Mouse (Mus musculus): ENCODE results near the gene Kif28. TPM values are rescaled to one million over a fixed set of nuclear protein-coding genes. Genes with fewer than 3 reads are reported as not detected.
"Not testable (repeated sequence)": the region's sequence is repeated elsewhere in the genome, so short reads cannot be mapped to it uniquely, and the experiment has no call there.

Kif28 gene
- polyA plus RNA-seq, 1 experiment: 0.79 TPM

DNA sequence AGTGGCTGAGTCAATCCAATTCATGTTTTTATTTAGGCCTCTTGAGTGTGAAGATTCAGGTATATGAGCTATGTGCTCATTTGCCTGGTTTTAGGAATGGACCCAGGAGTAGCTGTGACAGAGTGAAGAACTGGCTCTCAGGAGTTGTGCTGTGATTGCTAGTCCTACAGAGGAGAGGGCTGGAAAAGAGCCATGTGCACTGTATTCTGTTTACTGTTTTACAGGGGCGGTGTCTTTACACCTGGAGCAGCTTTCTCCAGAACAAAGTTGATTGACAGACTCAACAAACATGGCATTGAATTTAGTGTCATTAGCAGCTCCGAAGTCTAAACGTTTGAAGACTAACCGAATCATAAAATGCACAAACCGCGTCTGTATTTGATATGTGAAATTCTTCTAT is 58.7 kb downstream of the Kif28 start:
- H3K4me3 ChIP-seq (ENCODE audit: low read depth, low read length): no peak overlapping the region
- no peaks in the 10 kb centered on the region for H3K9me3 ChIP-seq (replicated peaks; ENCODE audit: control insufficient read depth, insufficient read depth, low read length, poor library complexity, severe bottlenecking)
- peaks cover 5% of the 10 kb centered on the region for H3K36me3 ChIP-seq (ENCODE audit: control insufficient read depth, insufficient read depth, low read length, poor library complexity, severe bottlenecking)
- no peak for TF ChIP-seq POLR2A (IDR thresholded peaks at IDR 0.05; ENCODE audit: insufficient read depth, low read length)
- TF ChIP-seq EP300 (IDR thresholded peaks at IDR 0.05; ENCODE audit: insufficient read depth, low read depth, low read length): no peak
- no peak for TF ChIP-seq CTCF (IDR thresholded peaks at IDR 0.05; ENCODE audit: low read depth, low read length)
- H3K9ac ChIP-seq (ENCODE audit: low read depth, poor library complexity, severe bottlenecking): no peak overlapping the region
- no peaks in the 10 kb centered on the region for H3K4me1 ChIP-seq (ENCODE audit: control insufficient read depth, insufficient read depth, low read length)
- no peak overlapping the region for H3K27ac ChIP-seq (ENCODE audit: insufficient read depth, low read length)
- H3K27me3 ChIP-seq (ENCODE audit: control insufficient read depth, insufficient read depth, low read length, poor library complexity, severe bottlenecking): no peaks in the 10 kb centered on the region

DNA sequence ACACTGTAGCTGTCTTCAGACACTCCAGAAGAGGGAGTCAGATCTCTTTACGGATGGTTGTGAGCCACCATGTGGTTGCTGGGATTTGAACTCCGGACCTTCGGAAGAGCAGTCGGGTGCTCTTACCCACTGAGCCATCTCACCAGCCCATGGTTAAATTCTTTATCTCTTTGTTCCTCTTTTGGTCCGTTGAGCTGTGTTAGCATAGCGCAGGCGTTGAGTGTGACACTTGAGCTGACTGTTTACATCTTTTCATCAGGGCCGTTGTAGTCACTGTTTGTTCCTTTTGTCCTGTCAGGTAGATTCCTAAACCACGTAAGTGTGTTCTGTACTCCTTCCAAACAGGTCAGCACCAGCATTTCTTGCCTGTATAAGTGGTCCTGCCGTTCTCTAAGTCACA is 62.3 kb downstream of the Kif28 start:
- H3K4me1 ChIP-seq (ENCODE audit: control insufficient read depth, insufficient read depth, low read length); H3K36me3 ChIP-seq (ENCODE audit: control insufficient read depth, insufficient read depth, low read length, poor library complexity, severe bottlenecking); H3K27me3 ChIP-seq (ENCODE audit: control insufficient read depth, insufficient read depth, low read length, poor library complexity, severe bottlenecking); H3K9me3 ChIP-seq (replicated peaks; ENCODE audit: control insufficient read depth, insufficient read depth, low read length, poor library complexity, severe bottlenecking); H3K9ac ChIP-seq (ENCODE audit: low read depth, poor library complexity, severe bottlenecking); H3K27ac ChIP-seq (ENCODE audit: insufficient read depth, low read length); H3K4me3 ChIP-seq (ENCODE audit: low read depth, low read length): not testable (repeated sequence)

DNA sequence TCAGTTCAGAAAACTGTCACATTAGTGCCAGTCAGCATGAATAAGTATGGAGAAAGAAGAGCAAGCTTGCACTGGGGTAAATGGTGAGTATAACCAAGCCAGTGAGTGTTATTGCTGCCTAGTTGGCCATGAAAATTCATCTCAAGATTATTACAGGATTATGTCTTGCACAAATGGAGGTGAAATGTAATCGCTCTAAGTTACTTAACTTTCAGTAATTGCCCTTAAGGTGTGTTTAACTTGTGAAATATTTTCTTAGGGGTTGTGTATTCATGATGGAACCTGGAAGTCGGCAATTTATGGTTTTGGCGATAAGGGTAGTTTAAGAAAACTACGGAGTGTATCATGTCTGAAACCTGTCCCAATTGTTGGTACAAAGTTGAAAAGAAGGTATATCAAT is 65.7 kb downstream of the Kif28 start:
- no peak overlapping the region for H3K4me3 ChIP-seq (ENCODE audit: low read depth, low read length)
- H3K27ac ChIP-seq (ENCODE audit: insufficient read depth, low read length): no peak overlapping the region
- H3K9me3 ChIP-seq (replicated peaks; ENCODE audit: control insufficient read depth, insufficient read depth, low read length, poor library complexity, severe bottlenecking): no peaks in the 10 kb centered on the region
- no peaks in the 10 kb centered on the region for H3K27me3 ChIP-seq (ENCODE audit: control insufficient read depth, insufficient read depth, low read length, poor library complexity, severe bottlenecking)
- no peak overlapping the region for H3K9ac ChIP-seq (ENCODE audit: low read depth, poor library complexity, severe bottlenecking)
- H3K36me3 ChIP-seq (ENCODE audit: control insufficient read depth, insufficient read depth, low read length, poor library complexity, severe bottlenecking): peaks cover 7% of the 10 kb centered on the region
- TF ChIP-seq CTCF (IDR thresholded peaks at IDR 0.05; ENCODE audit: low read depth, low read length) (no peak), POLR2A (IDR thresholded peaks at IDR 0.05; ENCODE audit: insufficient read depth, low read length) (no peak), EP300 (IDR thresholded peaks at IDR 0.05; ENCODE audit: insufficient read depth, low read depth, low read length) (no peak)
- H3K4me1 ChIP-seq (ENCODE audit: control insufficient read depth, insufficient read depth, low read length): peaks cover 2% of the 10 kb centered on the region

DNA sequence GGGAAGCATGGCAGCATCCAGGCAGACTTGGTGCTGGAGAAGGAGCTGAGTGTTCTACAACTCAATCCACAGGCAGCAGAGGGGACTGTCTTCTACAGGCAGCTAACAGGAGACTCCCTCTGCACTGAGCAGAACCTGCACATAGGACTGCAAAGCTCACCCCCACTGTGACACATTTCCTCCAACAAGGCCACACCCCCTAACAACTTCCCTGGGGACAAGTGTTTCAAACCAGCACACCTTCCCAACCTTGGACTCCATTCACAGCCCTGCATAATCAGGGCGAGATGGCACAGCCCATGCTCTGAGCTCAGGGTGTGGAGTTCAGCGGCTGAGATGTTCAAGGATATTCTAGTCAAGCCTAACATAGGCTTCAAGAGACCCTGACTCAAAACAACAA is 68.0 kb downstream of the Kif28 start:
- TF ChIP-seq CTCF (IDR thresholded peaks at IDR 0.05; ENCODE audit: low read depth, low read length) (no peak), POLR2A (IDR thresholded peaks at IDR 0.05; ENCODE audit: insufficient read depth, low read length) (no peak), EP300 (IDR thresholded peaks at IDR 0.05; ENCODE audit: insufficient read depth, low read depth, low read length) (no peak)
- H3K4me1 ChIP-seq (ENCODE audit: control insufficient read depth, insufficient read depth, low read length): peaks cover 2% of the 10 kb centered on the region
- H3K9me3 ChIP-seq (replicated peaks; ENCODE audit: control insufficient read depth, insufficient read depth, low read length, poor library complexity, severe bottlenecking): no peaks in the 10 kb centered on the region
- no peak overlapping the region for H3K27ac ChIP-seq (ENCODE audit: insufficient read depth, low read length)
- no peak overlapping the region for H3K4me3 ChIP-seq (ENCODE audit: low read depth, low read length)
- H3K27me3 ChIP-seq (ENCODE audit: control insufficient read depth, insufficient read depth, low read length, poor library complexity, severe bottlenecking): no peaks in the 10 kb centered on the region
- no peak overlapping the region for H3K9ac ChIP-seq (ENCODE audit: low read depth, poor library complexity, severe bottlenecking)
- peaks cover 2% of the 10 kb centered on the region; the same call in 1 of the 2 replicates for H3K36me3 ChIP-seq (ENCODE audit: control insufficient read depth, insufficient read depth, low read length, poor library complexity, severe bottlenecking)

DNA sequence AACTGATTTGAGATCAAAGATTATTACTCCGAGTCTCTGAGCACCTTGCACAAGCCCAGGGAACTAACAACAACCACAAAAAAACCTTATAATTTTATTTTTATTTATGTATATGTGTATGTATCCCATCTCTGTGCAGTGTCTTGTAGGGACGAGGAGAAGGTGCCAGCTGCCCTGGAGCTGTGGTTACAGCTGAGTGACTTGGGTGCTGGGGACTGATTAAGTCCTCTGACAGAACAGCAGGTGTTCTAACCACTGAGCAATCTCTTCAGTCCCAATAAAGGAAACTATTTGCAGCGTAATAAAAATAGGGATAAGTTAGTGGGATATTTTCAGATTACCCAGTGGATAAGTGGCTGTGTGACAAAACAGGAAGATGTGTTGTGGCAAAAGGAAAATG is 70.7 kb downstream of the Kif28 start:
- Histone ChIP-seq H3K36me3 (ENCODE audit: control insufficient read depth, insufficient read depth, low read length, poor library complexity, severe bottlenecking) (peaks cover 2% of the 10 kb centered on the region; the same call in 1 of the 2 replicates), H3K27ac (ENCODE audit: insufficient read depth, low read length) (no peak overlapping the region), H3K9ac (ENCODE audit: low read depth, poor library complexity, severe bottlenecking) (no peak overlapping the region), H3K27me3 (ENCODE audit: control insufficient read depth, insufficient read depth, low read length, poor library complexity, severe bottlenecking) (no peaks in the 10 kb centered on the region), H3K9me3 (replicated peaks; ENCODE audit: control insufficient read depth, insufficient read depth, low read length, poor library complexity, severe bottlenecking) (no peaks in the 10 kb centered on the region), H3K4me1 (ENCODE audit: control insufficient read depth, insufficient read depth, low read length) (peaks cover 2% of the 10 kb centered on the region), H3K4me3 (ENCODE audit: low read depth, low read length) (no peak overlapping the region)
- TF ChIP-seq POLR2A (IDR thresholded peaks at IDR 0.05; ENCODE audit: insufficient read depth, low read length) (no peak), CTCF (IDR thresholded peaks at IDR 0.05; ENCODE audit: low read depth, low read length) (no peak), EP300 (IDR thresholded peaks at IDR 0.05; ENCODE audit: insufficient read depth, low read depth, low read length) (no peak)

DNA sequence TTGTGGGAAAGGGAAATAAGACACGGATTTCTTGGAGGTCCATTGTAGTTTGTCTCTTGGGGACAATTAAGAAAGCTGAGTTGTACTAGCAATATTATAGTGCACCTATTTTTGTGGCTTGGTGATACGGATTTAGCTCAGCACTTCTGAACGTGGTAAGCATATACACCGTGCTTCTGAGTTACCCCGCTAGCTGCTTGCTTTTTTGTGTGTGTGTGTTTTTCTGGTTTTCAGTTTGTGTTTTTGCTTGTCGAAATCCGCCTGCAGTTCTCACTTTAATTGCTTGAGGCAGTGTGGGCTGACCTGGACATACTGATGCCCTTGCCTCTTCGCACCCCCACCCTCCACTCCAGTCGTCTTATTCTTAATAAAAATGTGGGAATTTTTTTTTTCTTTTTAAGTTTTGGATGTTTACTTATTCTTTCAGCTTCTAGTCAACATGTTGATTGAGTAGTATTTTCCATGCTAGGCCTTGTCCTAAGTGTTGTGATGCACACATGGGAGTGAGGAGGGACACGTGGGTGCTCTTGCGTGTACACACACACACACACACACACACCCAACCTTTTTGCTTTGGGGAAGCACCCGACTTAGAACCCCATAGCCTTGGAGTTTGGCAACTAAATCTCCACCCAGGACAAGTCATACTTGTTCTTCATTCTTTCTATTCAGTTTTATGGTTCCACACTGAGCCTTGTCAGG is 76.1 kb downstream of the Kif28 start:
- TF ChIP-seq EP300 (IDR thresholded peaks at IDR 0.05; ENCODE audit: insufficient read depth, low read depth, low read length) (no peak), CTCF (IDR thresholded peaks at IDR 0.05; ENCODE audit: low read depth, low read length) (no peak), POLR2A (IDR thresholded peaks at IDR 0.05; ENCODE audit: insufficient read depth, low read length) (no peak)
- H3K27ac ChIP-seq (ENCODE audit: insufficient read depth, low read length): no peak overlapping the region

More for the DNA sequence above, 76.1 kb downstream of the Kif28 start:
- H3K4me3 ChIP-seq (ENCODE audit: low read depth, low read length): 0 out of 2 replicates have a peak overlapping the region, but pooled peaks have one; percentile 65
- H3K4me1 ChIP-seq (ENCODE audit: control insufficient read depth, insufficient read depth, low read length): no peaks in the 10 kb centered on the region
- H3K9ac ChIP-seq (ENCODE audit: low read depth, poor library complexity, severe bottlenecking): peak overlapping the region; percentile 54
- H3K27me3 ChIP-seq (ENCODE audit: control insufficient read depth, insufficient read depth, low read length, poor library complexity, severe bottlenecking): no peaks in the 10 kb centered on the region
- no peaks in the 10 kb centered on the region for H3K36me3 ChIP-seq (ENCODE audit: control insufficient read depth, insufficient read depth, low read length, poor library complexity, severe bottlenecking)
- no peaks in the 10 kb centered on the region for H3K9me3 ChIP-seq (replicated peaks; ENCODE audit: control insufficient read depth, insufficient read depth, low read length, poor library complexity, severe bottlenecking)
